Comparison of ENCODE assay signal across 1 mouse cellular context in the genomic region with DNA sequence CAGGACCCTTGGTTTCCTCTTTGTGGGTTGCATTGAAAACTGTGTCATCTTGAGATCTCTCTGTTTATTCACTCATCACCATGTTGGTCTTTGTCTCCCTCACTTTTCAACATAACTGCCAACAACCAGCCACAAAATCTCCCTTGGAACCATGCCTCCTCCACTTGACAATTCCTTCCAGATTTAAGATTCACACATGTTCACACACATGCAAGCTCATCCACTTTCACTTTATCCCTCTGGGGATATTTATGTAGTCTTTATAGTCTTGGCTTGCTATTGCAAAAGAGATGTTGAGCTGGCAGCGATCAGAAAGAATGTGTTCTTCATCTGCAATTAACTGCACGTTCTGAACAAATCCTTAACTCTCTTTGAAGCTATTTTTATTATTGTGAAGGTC.
TF ChIP-seq lines count a peak whose summit lies in the region.

No protein-coding gene starts in this region.

TF ChIP-seq in CH12.LX, 34 proteins besides CTCF, POLR2A, EP300 and RAD21 (continued from another document):
- TF ChIP-seq USF2 (conservative IDR thresholded peaks at IDR 0.05; ENCODE audit: low read depth, low read length), result no peak
- TF ChIP-seq SIN3A (IDR thresholded peaks at IDR 0.05; ENCODE audit: low read length), result no peak
